Mouse (Mus musculus): ENCODE results near the gene Hps1. TPM values are rescaled to one million over a fixed set of nuclear protein-coding genes. Genes with fewer than 3 reads are reported as not detected.
"Not testable (repeated sequence)": the region's sequence is repeated elsewhere in the genome, so short reads cannot be mapped to it uniquely, and the experiment has no call there.

Gene Hps1
- polyA plus RNA-seq, 1 experiment = 5.7 TPM

DNA sequence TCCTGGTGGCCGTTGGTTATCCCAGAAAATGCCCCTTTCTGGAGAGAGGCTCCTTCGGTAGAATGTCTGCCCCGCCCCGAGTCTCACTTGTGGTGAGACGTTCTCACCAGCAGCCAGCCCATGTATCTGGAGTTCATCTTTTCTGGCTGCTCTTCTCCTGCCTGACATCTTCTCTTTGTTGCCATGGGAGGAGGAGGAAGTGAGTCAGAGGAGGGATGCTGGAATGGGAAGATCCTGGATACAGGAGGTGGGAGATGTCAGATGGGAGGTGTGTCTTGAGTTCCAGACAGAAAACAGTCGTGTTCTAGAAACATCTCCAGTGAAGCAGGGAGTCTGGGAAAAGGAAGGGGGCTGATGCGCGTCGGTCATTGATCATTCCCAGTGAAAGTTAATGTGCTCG lies 29.7 kb upstream of the Hps1 start:
- no peaks in the 10 kb centered on the region for H3K27me3 ChIP-seq (ENCODE audit: control insufficient read depth, insufficient read depth, low read length)
- TF ChIP-seq CTCF (IDR thresholded peaks at IDR 0.05; ENCODE audit: control insufficient read depth, insufficient read depth, insufficient replicate concordance, low read depth, low read length) (no peak), POLR2A (IDR thresholded peaks at IDR 0.05; ENCODE audit: control insufficient read depth, low read depth, low read length) (no peak)
- H3K36me3 ChIP-seq (ENCODE audit: control insufficient read depth, insufficient read depth, low read length) = no peaks in the 10 kb centered on the region
- no peak overlapping the region for H3K4me3 ChIP-seq (ENCODE audit: control insufficient read depth, low read depth, low read length)
- no peak overlapping the region for H3K27ac ChIP-seq (ENCODE audit: control insufficient read depth, insufficient read depth, low read depth, low read length)
- peaks cover 3% of the 10 kb centered on the region; the same call in 1 of the 2 replicates for H3K4me1 ChIP-seq (ENCODE audit: control insufficient read depth, insufficient read depth, low read length)

GRCm38 (mm10) chr19:42797866-42798265 lies 18.1 kb upstream of the Hps1 start:
- Histone ChIP-seq H3K27me3 (ENCODE audit: control insufficient read depth, insufficient read depth, low read length) (no peaks in the 10 kb centered on the region; the same call in none of the 2 replicates), H3K36me3 (ENCODE audit: control insufficient read depth, insufficient read depth, low read length) (no peaks in the 10 kb centered on the region), H3K27ac (ENCODE audit: control insufficient read depth, insufficient read depth, low read depth, low read length) (no peak overlapping the region), H3K4me1 (ENCODE audit: control insufficient read depth, insufficient read depth, low read length) (peaks cover 5% of the 10 kb centered on the region), H3K4me3 (ENCODE audit: control insufficient read depth, low read depth, low read length) (no peak overlapping the region)
- TF ChIP-seq CTCF (IDR thresholded peaks at IDR 0.05; ENCODE audit: control insufficient read depth, insufficient read depth, insufficient replicate concordance, low read depth, low read length) (no peak), POLR2A (IDR thresholded peaks at IDR 0.05; ENCODE audit: control insufficient read depth, low read depth, low read length) (no peak)

DNA sequence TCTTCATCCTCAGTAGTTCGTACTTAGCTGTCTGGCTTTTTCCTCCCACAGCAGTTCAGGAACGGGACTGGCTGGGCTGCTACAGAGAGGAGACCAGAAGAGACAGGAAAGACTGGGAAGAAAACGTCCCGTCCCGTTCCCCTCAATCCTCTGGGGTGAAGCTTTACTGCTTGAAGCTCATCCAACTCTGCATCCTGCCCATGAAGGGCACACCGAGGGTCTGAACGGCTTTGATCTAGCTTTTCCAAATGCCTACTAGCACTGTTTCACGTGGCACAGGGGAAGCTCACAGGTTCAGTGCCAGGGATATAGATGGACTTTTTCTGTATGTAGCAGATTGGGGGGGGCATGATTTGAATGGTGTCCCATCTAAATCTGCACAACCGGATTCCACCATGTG lies 16.0 kb upstream of the Hps1 start:
- Histone ChIP-seq H3K27ac (ENCODE audit: control insufficient read depth, insufficient read depth, low read depth, low read length) (no peak overlapping the region), H3K4me3 (ENCODE audit: control insufficient read depth, low read depth, low read length) (no peak overlapping the region; the same call in 1 of the 2 replicates), H3K36me3 (ENCODE audit: control insufficient read depth, insufficient read depth, low read length) (no peaks in the 10 kb centered on the region), H3K27me3 (ENCODE audit: control insufficient read depth, insufficient read depth, low read length) (no peaks in the 10 kb centered on the region; the same call in none of the 2 replicates), H3K4me1 (ENCODE audit: control insufficient read depth, insufficient read depth, low read length) (peaks cover 5% of the 10 kb centered on the region)
- TF ChIP-seq CTCF (IDR thresholded peaks at IDR 0.05; ENCODE audit: control insufficient read depth, insufficient read depth, insufficient replicate concordance, low read depth, low read length) (no peak), POLR2A (IDR thresholded peaks at IDR 0.05; ENCODE audit: control insufficient read depth, low read depth, low read length) (no peak)

DNA sequence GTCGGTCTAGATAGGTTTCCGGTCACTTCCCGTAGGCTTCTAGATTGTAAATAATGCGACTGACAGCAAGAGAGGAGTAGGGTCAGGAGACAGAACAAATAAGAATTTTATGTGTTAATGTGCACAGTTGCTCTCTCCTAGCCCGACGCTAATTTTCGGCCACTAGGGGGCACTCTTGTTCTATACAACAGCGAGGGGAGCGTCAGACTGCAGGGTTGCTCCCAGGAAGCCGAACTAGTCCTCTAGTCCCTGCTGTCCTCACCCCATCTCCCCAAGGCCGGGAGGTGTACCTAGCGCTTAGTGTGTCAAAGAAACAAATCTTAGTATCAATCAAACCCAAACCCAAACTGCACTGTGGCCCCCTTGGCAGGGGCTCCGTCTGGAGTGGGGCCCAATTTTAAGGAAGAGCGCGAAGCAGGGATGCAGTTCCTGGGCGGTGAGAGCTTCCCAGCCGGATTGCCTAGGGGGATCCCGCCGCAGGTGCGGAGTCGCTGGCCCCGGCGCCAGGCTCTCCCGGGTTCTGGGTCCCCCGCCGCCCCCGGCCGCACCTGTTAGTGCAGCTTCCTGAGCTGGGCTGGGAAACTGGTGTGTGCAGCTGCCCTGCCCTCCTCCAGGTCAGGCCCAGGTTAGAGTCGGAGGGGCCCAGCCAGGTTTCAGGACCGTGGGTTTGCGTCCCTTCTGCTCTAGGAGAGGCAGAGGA lies 15.3 kb upstream of the Hps1 start:
- H3K4me1 ChIP-seq (ENCODE audit: control insufficient read depth, insufficient read depth, low read length) = peaks cover 5% of the 10 kb centered on the region
- no peak overlapping the region for H3K27ac ChIP-seq (ENCODE audit: control insufficient read depth, insufficient read depth, low read depth, low read length)
- no peaks in the 10 kb centered on the region; the same call in none of the 2 replicates for H3K27me3 ChIP-seq (ENCODE audit: control insufficient read depth, insufficient read depth, low read length)
- H3K36me3 ChIP-seq (ENCODE audit: control insufficient read depth, insufficient read depth, low read length) = no peaks in the 10 kb centered on the region
- 0 out of 2 replicates have a peak, but pooled peaks have one; percentile 33 for TF ChIP-seq POLR2A (IDR thresholded peaks at IDR 0.05; ENCODE audit: control insufficient read depth, low read depth, low read length)
- peak; percentile 87 for TF ChIP-seq CTCF (IDR thresholded peaks at IDR 0.05; ENCODE audit: control insufficient read depth, insufficient read depth, insufficient replicate concordance, low read depth, low read length)
- H3K4me3 ChIP-seq (ENCODE audit: control insufficient read depth, low read depth, low read length) = peak overlapping the region; percentile 65

DNA sequence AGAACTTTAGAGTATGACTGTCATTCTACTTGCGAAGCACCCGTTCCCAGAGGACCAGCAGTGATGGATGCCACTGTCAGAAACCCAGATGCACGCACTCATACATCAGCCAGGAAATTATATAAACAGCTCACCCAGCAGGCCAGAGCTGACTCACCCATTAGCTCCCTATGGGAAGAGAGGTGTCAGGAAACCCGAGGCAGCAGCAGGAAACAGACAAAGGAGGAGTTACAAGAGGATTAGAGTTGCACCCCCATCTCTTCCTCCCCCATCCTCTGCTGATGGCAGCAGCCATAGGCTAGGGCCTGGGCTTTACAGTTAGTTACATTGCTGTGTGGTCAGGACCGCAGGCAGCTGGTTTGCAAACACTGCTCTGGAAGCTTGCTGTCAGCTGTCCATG lies 8.5 kb upstream of the Hps1 start:
- Histone ChIP-seq H3K4me3 (ENCODE audit: control insufficient read depth, low read depth, low read length) (no peak overlapping the region), H3K27ac (ENCODE audit: control insufficient read depth, insufficient read depth, low read depth, low read length) (no peak overlapping the region), H3K36me3 (ENCODE audit: control insufficient read depth, insufficient read depth, low read length) (no peaks in the 10 kb centered on the region), H3K27me3 (ENCODE audit: control insufficient read depth, insufficient read depth, low read length) (no peaks in the 10 kb centered on the region), H3K4me1 (ENCODE audit: control insufficient read depth, insufficient read depth, low read length) (no peaks in the 10 kb centered on the region)
- no peak for TF ChIP-seq POLR2A (IDR thresholded peaks at IDR 0.05; ENCODE audit: control insufficient read depth, low read depth, low read length)
- TF ChIP-seq CTCF (IDR thresholded peaks at IDR 0.05; ENCODE audit: control insufficient read depth, insufficient read depth, insufficient replicate concordance, low read depth, low read length) = no peak

DNA sequence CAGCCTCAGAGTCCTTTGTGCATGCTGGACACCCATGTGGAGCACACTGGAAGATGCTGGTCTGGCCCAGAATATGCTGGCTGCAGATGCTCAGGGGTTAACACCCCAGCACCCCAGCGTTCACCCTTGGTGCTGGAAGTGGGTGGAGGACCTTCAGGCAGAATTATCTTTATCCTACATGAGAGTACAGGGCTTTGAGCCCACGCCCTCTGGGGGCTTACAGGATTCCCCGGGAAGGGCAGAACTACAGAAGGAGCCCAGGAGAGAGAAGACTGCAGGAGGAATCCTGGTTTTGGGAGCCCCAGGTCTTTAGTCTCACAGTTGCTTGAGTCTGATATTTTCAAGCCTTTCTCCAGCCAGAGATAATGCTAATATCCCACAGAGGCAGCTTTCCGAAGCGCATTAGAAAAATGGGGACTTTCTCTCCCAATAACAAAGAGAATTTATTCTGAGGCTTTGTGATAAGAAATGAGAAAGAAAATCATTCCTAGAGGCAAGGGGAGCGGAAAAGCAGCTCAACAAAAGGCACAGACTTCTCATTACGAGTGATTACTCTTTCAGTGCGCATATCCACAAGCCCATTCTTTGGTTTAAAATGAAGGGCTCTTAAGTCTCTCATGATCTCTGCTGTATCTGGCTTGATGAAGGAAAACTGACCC lies 5.9 kb upstream of the Hps1 start:
- no peak overlapping the region for H3K4me3 ChIP-seq (ENCODE audit: control insufficient read depth, low read depth, low read length)
- H3K27me3 ChIP-seq (ENCODE audit: control insufficient read depth, insufficient read depth, low read length) = no peaks in the 10 kb centered on the region
- H3K4me1 ChIP-seq (ENCODE audit: control insufficient read depth, insufficient read depth, low read length) = 0 out of 2 replicates have a peak, but pooled peaks cover 2% of the 10 kb centered on the region
- no peaks in the 10 kb centered on the region for H3K36me3 ChIP-seq (ENCODE audit: control insufficient read depth, insufficient read depth, low read length)
- H3K27ac ChIP-seq (ENCODE audit: control insufficient read depth, insufficient read depth, low read depth, low read length) = no peak overlapping the region
- TF ChIP-seq CTCF (IDR thresholded peaks at IDR 0.05; ENCODE audit: control insufficient read depth, insufficient read depth, insufficient replicate concordance, low read depth, low read length) (no peak), POLR2A (IDR thresholded peaks at IDR 0.05; ENCODE audit: control insufficient read depth, low read depth, low read length) (no peak)

- H3K27me3 ChIP-seq (ENCODE audit: control insufficient read depth, insufficient read depth, low read length) = no peaks in the 10 kb centered on the region
- no peak overlapping the region for H3K27ac ChIP-seq (ENCODE audit: control insufficient read depth, insufficient read depth, low read depth, low read length)
- no peaks in the 10 kb centered on the region for H3K36me3 ChIP-seq (ENCODE audit: control insufficient read depth, insufficient read depth, low read length)
- H3K4me3 ChIP-seq (ENCODE audit: control insufficient read depth, low read depth, low read length) = no peak overlapping the region
- TF ChIP-seq POLR2A (IDR thresholded peaks at IDR 0.05; ENCODE audit: control insufficient read depth, low read depth, low read length) (no peak), CTCF (IDR thresholded peaks at IDR 0.05; ENCODE audit: control insufficient read depth, insufficient read depth, insufficient replicate concordance, low read depth, low read length) (no peak)
- H3K4me1 ChIP-seq (ENCODE audit: control insufficient read depth, insufficient read depth, low read length) = peaks cover 3% of the 10 kb centered on the region; the same call in 1 of the 2 replicates
These were observed 5.4 kb upstream of the Hps1 start for GRCm38 (mm10) chr19:42785129-42785528.

GRCm38 (mm10) chr19:42780156-42780538 lies 369 bp upstream of the Hps1 start:
- not testable (repeated sequence) for H3K27me3 ChIP-seq (ENCODE audit: control insufficient read depth, insufficient read depth, low read length); H3K4me1 ChIP-seq (ENCODE audit: control insufficient read depth, insufficient read depth, low read length); H3K27ac ChIP-seq (ENCODE audit: control insufficient read depth, insufficient read depth, low read depth, low read length); H3K36me3 ChIP-seq (ENCODE audit: control insufficient read depth, insufficient read depth, low read length)
- peak overlapping the region; percentile 90 for H3K4me3 ChIP-seq (ENCODE audit: control insufficient read depth, low read depth, low read length)
